Mouse (Mus musculus) MEL (cell line): ENCODE measurements around the gene Ap1m1. TPM values are rescaled to one million over a fixed set of nuclear protein-coding genes. Genes with fewer than 3 reads are reported as not detected.

Experiments
- DNase-seq: peaks from one replicate; pipeline ENCODE4 v3.0.0; 2011; ENCODE audit warnings: low read depth, low spot score
- H3K27ac ChIP-seq: 2 replicates; pipeline ENCODE4 v1.5.1; 2012; ENCODE audit warnings: low read depth, mild to moderate bottlenecking, control low read depth, low read length, moderate library complexity; ENCODE audit not compliant: control insufficient read depth
- H3K27me3 ChIP-seq, 2 experiments: fragments of 150-350 bp in 1 of 2; sonication (generic) in 1 of 2; 2 replicates each; pipeline ENCODE4 v1.6.1; 2012; ENCODE audit warnings: low read length in 2 of 2, mild to moderate bottlenecking in 2 of 2, improper control_type of control experiment in 1 of 2, moderate library complexity in 1 of 2; ENCODE audit not compliant: insufficient read depth in 2 of 2, control insufficient read depth in 1 of 2
- H3K36me3 ChIP-seq, 2 experiments: 2 replicates each; pipeline ENCODE4 v1.6.1; 2012 to 2014; ENCODE audit warnings: low read length in 2 of 2, improper control_type of control experiment in 1 of 2, inconsistent platforms in 1 of 2, mild to moderate bottlenecking in 1 of 2; ENCODE audit not compliant: insufficient read depth in 2 of 2, control insufficient read depth in 1 of 2
- H3K4me1 ChIP-seq, 2 experiments: fragments of 150-350 bp in 1 of 2; sonication (generic) in 1 of 2; 2 replicates each; pipeline ENCODE4 v1.6.1; 2012; ENCODE audit warnings: low read length in 2 of 2, improper control_type of control experiment in 1 of 2, mild to moderate bottlenecking in 1 of 2; ENCODE audit not compliant: insufficient read depth in 2 of 2, control insufficient read depth in 1 of 2
- H3K4me3 ChIP-seq, 2 experiments: fragments of 150-350 bp in 1 of 2; sonication (generic) in 1 of 2; 2 replicates each; pipeline ENCODE4 v1.5.1; 2012; ENCODE audit warnings: low read depth in 2 of 2, low read length in 2 of 2, mild to moderate bottlenecking in 2 of 2, moderate library complexity in 2 of 2, control low read depth in 1 of 2, improper control_type of control experiment in 1 of 2; ENCODE audit not compliant: control insufficient read depth in 1 of 2, insufficient read depth in 1 of 2
- H3K79me2 ChIP-seq: 2 replicates; pipeline ENCODE4 v1.6.1; 2012; ENCODE audit warnings: mild to moderate bottlenecking, low read length, moderate library complexity; ENCODE audit not compliant: control insufficient read depth, poor library complexity, insufficient read depth
- H3K9ac ChIP-seq: 2 replicates; pipeline ENCODE4 v1.6.1; 2012; ENCODE audit warnings: low read depth, mild to moderate bottlenecking, control low read depth, low read length, moderate library complexity; ENCODE audit not compliant: control insufficient read depth, poor library complexity, severe bottlenecking
- H3K9me3 ChIP-seq: fragments of 150-350 bp; sonication (generic); replicated peaks from 2 replicates; pipeline ENCODE4 v1.6.1; 2012; ENCODE audit warnings: mild to moderate bottlenecking, low read length, improper control_type of control experiment, moderate library complexity; ENCODE audit not compliant: insufficient read depth
- BHLHE40 ChIP-seq: IDR thresholded peaks from 2 replicates; pipeline ENCODE4 v1.6.1; 2012; ENCODE audit warnings: low read depth, mild to moderate bottlenecking, inconsistent platforms, low read length, improper control_type of control experiment, borderline replicate concordance
- CHD1 ChIP-seq: IDR thresholded peaks from 2 replicates; pipeline ENCODE4 v1.6.1; 2012; ENCODE audit warnings: low read depth, mild to moderate bottlenecking, inconsistent platforms, low read length, improper control_type of control experiment
- CHD2 ChIP-seq: IDR thresholded peaks from 2 replicates; pipeline ENCODE4 v1.6.1; 2011; ENCODE audit warnings: low read length, improper control_type of control experiment
- CTCF ChIP-seq, 3 experiments: IDR thresholded peaks in 2 of 3; conservative IDR thresholded peaks in 1 of 3; 2 replicates each; pipeline ENCODE4 v1.5.1; 2011 to 2012; ENCODE audit warnings: low read length in 3 of 3, low read depth in 2 of 3, mild to moderate bottlenecking in 2 of 3, improper control_type of control experiment in 1 of 3, inconsistent platforms in 1 of 3, mixed read lengths in 1 of 3, moderate library complexity in 1 of 3; ENCODE audit not compliant: control insufficient read depth in 1 of 3, insufficient read depth in 1 of 3, poor library complexity in 1 of 3, severe bottlenecking in 1 of 3
- E2F4 ChIP-seq: IDR thresholded peaks from 2 replicates; pipeline ENCODE4 v1.6.1; 2011; ENCODE audit warnings: low read depth, low read length, improper control_type of control experiment, borderline replicate concordance
- ELF1 ChIP-seq: IDR thresholded peaks from 2 replicates; pipeline ENCODE4 v1.6.1; 2014; ENCODE audit warnings: low read depth, mild to moderate bottlenecking, inconsistent platforms, low read length, improper control_type of control experiment, moderate library complexity
- EP300 ChIP-seq, 2 experiments: IDR thresholded peaks; 2 replicates each; pipeline ENCODE4 v1.6.1; 2011; ENCODE audit warnings: improper control_type of control experiment in 2 of 2, low read length in 2 of 2, low read depth in 1 of 2, mild to moderate bottlenecking in 1 of 2
- GATA1 ChIP-seq: IDR thresholded peaks from 2 replicates; pipeline ENCODE4 v1.6.1; 2011; ENCODE audit warnings: low read depth, low read length, improper control_type of control experiment
- HCFC1 ChIP-seq: IDR thresholded peaks from 2 replicates; pipeline ENCODE4 v1.6.1; 2012; ENCODE audit warnings: low read depth, mild to moderate bottlenecking, inconsistent platforms, low read length, improper control_type of control experiment, moderate library complexity
- MAFK ChIP-seq: IDR thresholded peaks from 2 replicates; pipeline ENCODE4 v1.6.1; 2011; ENCODE audit warnings: low read depth, mild to moderate bottlenecking, low read length, improper control_type of control experiment, borderline replicate concordance
- MAZ ChIP-seq: IDR thresholded peaks from 2 replicates; pipeline ENCODE4 v1.6.1; 2012; ENCODE audit warnings: low read depth, mild to moderate bottlenecking, inconsistent platforms, low read length, improper control_type of control experiment
- MEF2A ChIP-seq: IDR thresholded peaks from 2 replicates; pipeline ENCODE4 v1.6.1; 2014; ENCODE audit warnings: low read depth, mild to moderate bottlenecking, inconsistent platforms, low read length, improper control_type of control experiment; ENCODE audit not compliant: poor library complexity, insufficient replicate concordance, severe bottlenecking; ENCODE audit errors: extremely low read depth
- MYB ChIP-seq: IDR thresholded peaks from 2 replicates; pipeline ENCODE4 v1.6.1; 2011; ENCODE audit warnings: mild to moderate bottlenecking, low read depth, low read length, improper control_type of control experiment
- NELFE ChIP-seq: IDR thresholded peaks from 2 replicates; pipeline ENCODE4 v1.6.1; 2011; ENCODE audit warnings: low read depth, low read length, improper control_type of control experiment
- NRF1 ChIP-seq: IDR thresholded peaks from 2 replicates; pipeline ENCODE4 v1.6.1; 2014; ENCODE audit warnings: low read depth, mild to moderate bottlenecking, inconsistent platforms, low read length, improper control_type of control experiment, moderate library complexity; ENCODE audit not compliant: poor library complexity, insufficient read depth, severe bottlenecking
- POLR2A ChIP-seq, 2 experiments: IDR thresholded peaks; 2 replicates each; pipeline ENCODE4 v1.6.1; 2011 to 2012; ENCODE audit warnings: low read length in 2 of 2, mild to moderate bottlenecking in 2 of 2, control low read depth in 1 of 2, improper control_type of control experiment in 1 of 2, low read depth in 1 of 2, moderate library complexity in 1 of 2; ENCODE audit not compliant: control insufficient read depth in 1 of 2, insufficient read depth in 1 of 2, poor library complexity in 1 of 2
- POLR2AphosphoS2 ChIP-seq: IDR thresholded peaks from 2 replicates; pipeline ENCODE4 v1.6.1; 2011; ENCODE audit warnings: low read length, improper control_type of control experiment
- RAD21 ChIP-seq: IDR thresholded peaks from 2 replicates; pipeline ENCODE4 v1.6.1; 2011; ENCODE audit warnings: mild to moderate bottlenecking, low read depth, low read length, improper control_type of control experiment
- SIN3A ChIP-seq: IDR thresholded peaks from 2 replicates; pipeline ENCODE4 v1.6.1; 2012; ENCODE audit warnings: low read length, improper control_type of control experiment, inconsistent platforms
- SMC3 ChIP-seq: IDR thresholded peaks from 2 replicates; pipeline ENCODE4 v1.6.1; 2011; ENCODE audit warnings: low read depth, low read length, improper control_type of control experiment
- UBTF ChIP-seq: IDR thresholded peaks from 2 replicates; pipeline ENCODE4 v1.6.1; 2012; ENCODE audit warnings: low read depth, mild to moderate bottlenecking, inconsistent platforms, low read length, improper control_type of control experiment, moderate library complexity, borderline replicate concordance; ENCODE audit not compliant: insufficient read depth
- USF1 ChIP-seq: IDR thresholded peaks from 2 replicates; pipeline ENCODE4 v1.6.1; 2014; ENCODE audit warnings: low read depth, mild to moderate bottlenecking, inconsistent platforms, low read length, improper control_type of control experiment, moderate library complexity
- USF2 ChIP-seq, 2 experiments: IDR thresholded peaks; 2 replicates each; pipeline ENCODE4 v1.6.1; 2011 to 2012; ENCODE audit warnings: improper control_type of control experiment in 2 of 2, low read length in 2 of 2, borderline replicate concordance in 1 of 2, inconsistent platforms in 1 of 2, low read depth in 1 of 2, mild to moderate bottlenecking in 1 of 2; ENCODE audit not compliant: insufficient read depth in 1 of 2
- ZC3H11A ChIP-seq: IDR thresholded peaks from 2 replicates; pipeline ENCODE4 v1.6.1; 2012; ENCODE audit warnings: low read depth, mild to moderate bottlenecking, inconsistent platforms, low read length, improper control_type of control experiment
- ZMIZ1 ChIP-seq: IDR thresholded peaks from 2 replicates; pipeline ENCODE4 v1.6.1; 2012; ENCODE audit warnings: low read depth, mild to moderate bottlenecking, inconsistent platforms, low read length, improper control_type of control experiment, moderate library complexity
- polyA plus RNA-seq, 2 experiments: library from polyadenylated mRNA; stranded (reverse) in 1 of 2; unstranded in 1 of 2; fragments of >175 nt in 1 of 2; fragments of >200 nt in 1 of 2; gene quantifications; 2 replicates each; pipeline versions ENCODE4 v1.2.1 to v1.2.4; 2012; ENCODE audit warnings: low replicate concordance in 2 of 2, low read depth in 1 of 2; ENCODE audit not compliant: insufficient read length in 2 of 2, insufficient read depth in 1 of 2, missing spikeins in 1 of 2
- total RNA-seq: library from RNA; depleted of rRNA; stranded (reverse); fragments of 300-350 nt; gene quantifications from 2 replicates; pipeline ENCODE4 v1.2.3, GENCODE M21; 2012

The Ap1m1 gene
- total and polyA plus RNA-seq, 3 experiments, result 47.4 to 117 TPM; not detected in 1

- Histone ChIP-seq H3K9me3 (no peaks in the 10 kb centered on the region), H3K36me3 (peaks cover 0 to 8% of the 10 kb centered on the region in 2 experiments; a peak in 2 of 4 replicates), H3K4me3 (peak overlapping the region; percentile 76 to 81), H3K79me2 (peaks cover 23% of the 10 kb centered on the region), H3K27me3 (no peaks in the 10 kb centered on the region), H3K27ac (no peak overlapping the region), H3K4me1 (peaks cover 0 to 18% of the 10 kb centered on the region in 2 experiments; a peak in 2 of 4 replicates), H3K9ac (peak overlapping the region; percentile 75)
- peak; percentile 53 for DNase-seq
- TF ChIP-seq SMC3 (peak; percentile 47), RAD21 (peak; percentile 19), CTCF (IDR thresholded peaks at IDR 0.05 in 2 of 3, conservative IDR thresholded peaks at IDR 0.05 in 1 of 3; ENCODE audit: control insufficient read depth in 1 of 3, insufficient read depth in 1 of 3, low read depth in 2 of 3, low read length in 3 of 3, poor library complexity in 1 of 3, severe bottlenecking in 1 of 3) (peak; percentile 39 to 48 (median 45); a peak in 5 of 6 replicates), BHLHE40 (no peak), MAFK (no peak), USF2 (IDR thresholded peaks at IDR 0.05; ENCODE audit: borderline replicate concordance in 1 of 2, insufficient read depth in 1 of 2, low read depth in 1 of 2, low read length in 2 of 2) (no peak), MEF2A (no peak), E2F4 (no peak), MYB (no peak)
These were observed 19.1 kb upstream of the Ap1m1 start for GRCm38 (mm10) chr8:72220758-72221157.

GRCm38 (mm10) chr8:72222656-72223055 is 17.2 kb upstream of the Ap1m1 start:
- peaks cover 0 to 14% of the 10 kb centered on the region in 2 experiments; a peak in 2 of 4 replicates for H3K4me1 ChIP-seq
- no peak overlapping the region for H3K27ac ChIP-seq
- DNase-seq, result no peak
- TF ChIP-seq MAZ, result no peak
- TF ChIP-seq, all 39 proteins: peak for 0
- Histone ChIP-seq H3K79me2 (peaks cover 23% of the 10 kb centered on the region), H3K4me3 (no peak overlapping the region), H3K9ac (no peak overlapping the region), H3K9me3 (no peaks in the 10 kb centered on the region), H3K27me3 (no peaks in the 10 kb centered on the region), H3K36me3 (peaks cover 0 to 8% of the 10 kb centered on the region in 2 experiments; a peak in 2 of 4 replicates)

- Histone ChIP-seq H3K9ac (peak overlapping the region; percentile 87), H3K9me3 (no peaks in the 10 kb centered on the region), H3K36me3 (peaks cover 0 to 8% of the 10 kb centered on the region in 2 experiments; a peak in 2 of 4 replicates), H3K4me3 (peak overlapping the region; percentile 51 to 87), H3K79me2 (peaks cover 18% of the 10 kb centered on the region), H3K4me1 (peaks cover 0 to 13% of the 10 kb centered on the region in 2 experiments; a peak in 2 of 4 replicates), H3K27me3 (no peaks in the 10 kb centered on the region), H3K27ac (peak overlapping the region; percentile 95)
- DNase-seq, result no peak
- TF ChIP-seq MAFK (no peak), SIN3A (no peak; the same call in 1 of the 2 replicates), GATA1 (no peak), MYB (no peak), MAZ (no peak), EP300 (IDR thresholded peaks at IDR 0.05; ENCODE audit: low read depth in 1 of 2, low read length in 2 of 2) (no peak), CHD2 (no peak), UBTF (no peak), POLR2A (IDR thresholded peaks at IDR 0.05; ENCODE audit: control insufficient read depth in 1 of 2, insufficient read depth in 1 of 2, low read depth in 1 of 2, low read length in 2 of 2, poor library complexity in 1 of 2) (no peak; a peak in 1 of 4 replicates), USF1 (no peak), NRF1 (no peak), ELF1 (no peak), HCFC1 (no peak), ZMIZ1 (no peak), POLR2AphosphoS2 (no peak), NELFE (no peak), CHD1 (no peak), ZC3H11A (no peak)
These were observed 565 bp downstream of the Ap1m1 start for GRCm38 (mm10) chr8:72240403-72240763.
